Mouse (Mus musculus) forebrain, embryonic 15.5 days (tissue): ENCODE measurements at regions not wholly inside any gene's neighbourhood (a gene's known extent, or its start where the extent isn't known, plus 50 kb on each side); places are given as distances from the start of the nearest gene placed in this dataset.
A peak's percentile ranks its signal among the peaks of the same experiment; 100 is the strongest.
"Not testable (repeated sequence)": the region's sequence is repeated elsewhere in the genome, so short reads cannot be mapped to it uniquely, and the experiment has no call there.

Experiments used
- ATAC-seq: fragments of 200-750 bp; cut with Nextera tagmentation; replicated peaks from 2 replicates; pipeline ENCODE4 v1.8.0; 2017; ENCODE audit warnings: mild to moderate bottlenecking, moderate TSS enrichment, moderate library complexity
- H3K27ac ChIP-seq: fragments of 300-500 bp; sonication (generic); replicated peaks from 2 replicates; pipeline ENCODE4 v1.5.1; 2015; ENCODE audit warnings: mild to moderate bottlenecking, inconsistent platforms
- H3K27me3 ChIP-seq: fragments of 300-500 bp; sonication (generic); 2 replicates; pipeline ENCODE4 v1.6.1; 2015; ENCODE audit warnings: inconsistent platforms
- H3K36me3 ChIP-seq: fragments of 300-500 bp; sonication (generic); 2 replicates; pipeline ENCODE4 v1.6.1; 2015; ENCODE audit warnings: mild to moderate bottlenecking, inconsistent platforms
- H3K4me1 ChIP-seq: fragments of 300-500 bp; sonication (generic); 2 replicates; pipeline ENCODE4 v1.6.1; 2015; ENCODE audit warnings: inconsistent platforms
- H3K4me2 ChIP-seq: fragments of 300-500 bp; sonication (generic); replicated peaks from 2 replicates; pipeline ENCODE4 v1.6.1; 2015; ENCODE audit warnings: mild to moderate bottlenecking, inconsistent platforms
- H3K4me3 ChIP-seq: fragments of 300-500 bp; sonication (generic); 2 replicates; pipeline ENCODE4 v1.5.1; 2015; ENCODE audit warnings: mild to moderate bottlenecking, inconsistent platforms
- H3K9ac ChIP-seq: fragments of 300-500 bp; sonication (generic); replicated peaks from 2 replicates; pipeline ENCODE4 v1.6.1; 2015; ENCODE audit warnings: mild to moderate bottlenecking, inconsistent platforms
- H3K9me3 ChIP-seq: fragments of 300-500 bp; sonication (generic); 2 replicates; pipeline ENCODE4 v1.6.1; 2016; ENCODE audit warnings: inconsistent platforms
- WGBS: fragments of 180-500 bp; shearing (Covaris S2); methylation state at CpG from one replicate; pipeline ENCODE4 v1.1.7; 2015; ENCODE audit warnings: mixed read lengths; 5-methylcytosine and 5-hydroxymethylcytosine counted together

- peak; percentile 96 for ATAC-seq
- Histone ChIP-seq H3K36me3 (no peaks in the 10 kb centered on the region), H3K9me3 (no peaks in the 10 kb centered on the region), H3K27me3 (no peaks in the 10 kb centered on the region), H3K9ac (no peak overlapping the region), H3K4me2 (no peak overlapping the region), H3K4me3 (no peak overlapping the region), H3K4me1 (peaks cover 20% of the 10 kb centered on the region), H3K27ac (peak overlapping the region; percentile 87)
- WGBS: 37% methylated on average over 7 of the region's 7 CpGs
Observed at GRCm38 (mm10) chr12:6638761-6639281, 1263.3 kb upstream of the Klhl29 start.

GRCm38 (mm10) chr12:6637771-6638305 is 1262.4 kb upstream of the Klhl29 start:
- WGBS: 37% methylated on average over 4 of the region's 4 CpGs
- H3K9ac ChIP-seq: no peak overlapping the region
- no peaks in the 10 kb centered on the region for H3K27me3 ChIP-seq
- H3K4me1 ChIP-seq: peaks cover 20% of the 10 kb centered on the region
- peak; percentile 30; the same call in 1 of the 2 replicates for ATAC-seq
- H3K4me3 ChIP-seq: no peak overlapping the region
- no peak overlapping the region for H3K4me2 ChIP-seq
- no peaks in the 10 kb centered on the region for H3K9me3 ChIP-seq
- H3K27ac ChIP-seq: peak overlapping the region; percentile 73
- no peaks in the 10 kb centered on the region for H3K36me3 ChIP-seq

- no peak overlapping the region for H3K4me3 ChIP-seq
Observed at GRCm38 (mm10) chr12:6622575-6623146, 1247.2 kb upstream of the Klhl29 start.

GRCm38 (mm10) chr12:6601111-6601510 is 1225.6 kb upstream of the Klhl29 start:
- H3K36me3 ChIP-seq: no peaks in the 10 kb centered on the region
- no peak overlapping the region for H3K4me3 ChIP-seq
- WGBS: 49% methylated on average over 1 of the region's 1 CpGs
- no peak for ATAC-seq
- no peaks in the 10 kb centered on the region for H3K27me3 ChIP-seq
- H3K9me3 ChIP-seq: no peaks in the 10 kb centered on the region
- no peak overlapping the region for H3K4me2 ChIP-seq
- H3K27ac ChIP-seq: no peak overlapping the region
- no peaks in the 10 kb centered on the region for H3K4me1 ChIP-seq
- H3K9ac ChIP-seq: no peak overlapping the region

More at GRCm38 (mm10) chr12:6622575-6623146, 1247.2 kb upstream of the Klhl29 start:
- H3K27me3 ChIP-seq: no peaks in the 10 kb centered on the region
- peak; percentile 93 for ATAC-seq
- no peak overlapping the region for H3K9ac ChIP-seq
- peak overlapping the region; percentile 49 for H3K27ac ChIP-seq
- H3K36me3 ChIP-seq: no peaks in the 10 kb centered on the region
- 3% methylated on average over 1 of the region's 1 CpGs for WGBS
- no peaks in the 10 kb centered on the region for H3K9me3 ChIP-seq
- H3K4me2 ChIP-seq: no peak overlapping the region
- peaks cover 18% of the 10 kb centered on the region for H3K4me1 ChIP-seq

GRCm38 (mm10) chr12:6595484-6595883 is 1220.0 kb upstream of the Klhl29 start:
- H3K4me2 ChIP-seq, ATAC-seq, H3K27me3 ChIP-seq, H3K4me3 ChIP-seq, H3K27ac ChIP-seq, H3K9me3 ChIP-seq, H3K9ac ChIP-seq, H3K36me3 ChIP-seq, H3K4me1 ChIP-seq: not testable (repeated sequence)
- WGBS: 48% methylated on average over 3 of the region's 3 CpGs

GRCm38 (mm10) chr12:6590231-6590630 is 1214.7 kb upstream of the Klhl29 start:
- no peak overlapping the region for H3K4me3 ChIP-seq
- WGBS: 66% methylated on average over 2 of the region's 2 CpGs
- no peaks in the 10 kb centered on the region for H3K27me3 ChIP-seq
- no peaks in the 10 kb centered on the region for H3K9me3 ChIP-seq
- H3K4me1 ChIP-seq: 0 out of 2 replicates have a peak, but pooled peaks cover 4% of the 10 kb centered on the region
- no peak for ATAC-seq
- H3K27ac ChIP-seq: no peak overlapping the region
- no peaks in the 10 kb centered on the region for H3K36me3 ChIP-seq
- H3K9ac ChIP-seq: no peak overlapping the region
- H3K4me2 ChIP-seq: no peak overlapping the region

- Histone ChIP-seq H3K27me3 (no peaks in the 10 kb centered on the region), H3K9ac (no peak overlapping the region), H3K4me3 (no peak overlapping the region), H3K4me2 (no peak overlapping the region), H3K36me3 (no peaks in the 10 kb centered on the region), H3K9me3 (no peaks in the 10 kb centered on the region), H3K27ac (peak overlapping the region; percentile 3; the same call in 1 of the 2 replicates), H3K4me1 (0 out of 2 replicates have a peak, but pooled peaks cover 4% of the 10 kb centered on the region)
- ATAC-seq: 0 out of 2 replicates have a peak, but pooled peaks have one; percentile 53
- WGBS: 13% methylated on average over 12 of the region's 12 CpGs
Observed at GRCm38 (mm10) chr12:6588031-6588701, 1212.7 kb upstream of the Klhl29 start.

GRCm38 (mm10) chr12:6580195-6580594 is 1204.7 kb upstream of the Klhl29 start:
- H3K4me2 ChIP-seq: no peak overlapping the region
- H3K27me3 ChIP-seq: no peaks in the 10 kb centered on the region
- no peak for ATAC-seq
- H3K4me3 ChIP-seq: no peak overlapping the region
- no peaks in the 10 kb centered on the region for H3K36me3 ChIP-seq
- H3K27ac ChIP-seq: no peak overlapping the region
- H3K9me3 ChIP-seq: no peaks in the 10 kb centered on the region
- no peak overlapping the region for H3K9ac ChIP-seq
- no peaks in the 10 kb centered on the region; the same call in 1 of the 2 replicates for H3K4me1 ChIP-seq

GRCm38 (mm10) chr12:6576866-6577360 is 1201.4 kb upstream of the Klhl29 start:
- no peak for ATAC-seq

More at GRCm38 (mm10) chr12:6576866-6577360, 1201.4 kb upstream of the Klhl29 start:
- WGBS: 66% methylated on average over 6 of the region's 6 CpGs
- Histone ChIP-seq H3K27me3 (no peaks in the 10 kb centered on the region), H3K9me3 (no peaks in the 10 kb centered on the region), H3K4me1 (no peaks in the 10 kb centered on the region; the same call in 1 of the 2 replicates), H3K36me3 (no peaks in the 10 kb centered on the region), H3K27ac (peak overlapping the region; percentile 49; the same call in 1 of the 2 replicates), H3K4me3 (no peak overlapping the region), H3K9ac (no peak overlapping the region), H3K4me2 (no peak overlapping the region)
